Comparison of ENCODE assay signal across 16 mouse cellular contexts in genomic region chr6:137153021-137153420, GRCm38 (mm10). TPM values are rescaled to one million over a fixed set of nuclear protein-coding genes. Genes with fewer than 3 reads are reported as not detected.
"Had no signal": no experiment of that assay in that cellular context is flagged by ENCODE, and none has a peak within 500 bp of the region (broad histone marks: within the 10 kb centered on the region; RNA-seq: fewer than 3 reads in every experiment).

No protein-coding gene starts in this region.

- H3K36me3 ChIP-seq: hindbrain, embryonic 15.5 days; limb, embryonic 15.5 days; liver, embryonic 12.5 days; midbrain, embryonic 10.5 days; neural tube, embryonic 15.5 days had no signal

- H3K27me3 ChIP-seq: hindbrain, embryonic 15.5 days; limb, embryonic 15.5 days; liver, embryonic 12.5 days; neural tube, embryonic 15.5 days had no signal

- H3K9me3 ChIP-seq: hindbrain, embryonic 15.5 days; limb, embryonic 15.5 days; liver, embryonic 12.5 days; midbrain, embryonic 10.5 days; neural tube, embryonic 15.5 days had no signal

- DNase-seq: lung, embryonic 14.5 days; lung, postnatal 10 days; lung, postnatal 4 days; midbrain, embryonic 14.5 days; right cerebral cortex, adult 18-20 months; right cerebral cortex, postnatal 25 days; thymus, adult 18-20 months; thymus, postnatal 14 days had no signal

- H3K4me1 ChIP-seq: hindbrain, embryonic 15.5 days; liver, embryonic 12.5 days; neural tube, embryonic 15.5 days had no signal

- H3K4me3 ChIP-seq: hindbrain, embryonic 15.5 days; left cerebral cortex, adult 2 months; limb, embryonic 15.5 days; liver, embryonic 12.5 days; midbrain, embryonic 10.5 days; myocyte; neural tube, embryonic 15.5 days had no signal

- ATAC-seq: liver, embryonic 12.5 days had no signal

- H3K9ac ChIP-seq: hindbrain, embryonic 15.5 days; limb, embryonic 15.5 days; liver, embryonic 12.5 days; lung, embryonic 14.5 days; neural tube, embryonic 15.5 days had no signal

- H3K4me2 ChIP-seq: hindbrain, embryonic 15.5 days; limb, embryonic 15.5 days; liver, embryonic 12.5 days; lung, embryonic 14.5 days; neural tube, embryonic 15.5 days had no signal

- H3K27ac ChIP-seq: hindbrain, embryonic 15.5 days; left cerebral cortex, adult 2 months; limb, embryonic 15.5 days; liver, embryonic 12.5 days; midbrain, embryonic 10.5 days; neural tube, embryonic 15.5 days had no signal

RNA-seq across cellular contexts. Expression of gene Rerg, which starts 17.3 kb away (rescaled TPM):
- total RNA-seq: megakaryocyte, adult 5-6 weeks had no signal
